Mouse (Mus musculus) liver, embryonic 11.5 days (tissue): ENCODE measurements around the gene Surf1. TPM values are rescaled to one million over a fixed set of nuclear protein-coding genes. Genes with fewer than 3 reads are reported as not detected.
"Not testable (repeated sequence)": the region's sequence is repeated elsewhere in the genome, so short reads cannot be mapped to it uniquely, and the experiment has no call there.

Experiments used
- ATAC-seq: fragments of 200-750 bp; cut with Nextera tagmentation; replicated peaks from 2 replicates; pipeline ENCODE4 v1.8.0; 2017; ENCODE audit warnings: moderate number of reproducible peaks, mild to moderate bottlenecking, moderate TSS enrichment, moderate library complexity; ENCODE audit not compliant: low FRiP score
- DNase-seq: peaks from one replicate; pipeline ENCODE4 v3.0.0-alpha.2; 2017; ENCODE audit warnings: low spot score
- H3K27ac ChIP-seq: fragments of 300-500 bp; sonication (generic); 2 replicates; pipeline ENCODE4 v1.5.1; 2014; ENCODE audit warnings: mild to moderate bottlenecking, low read depth, low read length, control low read depth
- H3K27me3 ChIP-seq: fragments of 300-500 bp; sonication (generic); replicated peaks from 2 replicates; pipeline ENCODE4 v1.6.1; 2014; ENCODE audit warnings: low read length, mixed read lengths; ENCODE audit not compliant: control insufficient read depth, insufficient read depth
- H3K36me3 ChIP-seq: fragments of 300-500 bp; sonication (generic); 2 replicates; pipeline ENCODE4 v1.6.1; 2014; ENCODE audit warnings: mild to moderate bottlenecking, low read length, moderate library complexity, mixed read lengths; ENCODE audit not compliant: control insufficient read depth, insufficient read depth
- H3K4me1 ChIP-seq: fragments of 300-500 bp; sonication (generic); replicated peaks from 2 replicates; pipeline ENCODE4 v1.6.1; 2014; ENCODE audit warnings: low read length, mixed read lengths; ENCODE audit not compliant: control insufficient read depth, insufficient read depth
- H3K4me2 ChIP-seq: fragments of 300-500 bp; sonication (generic); 2 replicates; pipeline ENCODE4 v1.6.1; 2014; ENCODE audit warnings: mild to moderate bottlenecking, control low read depth, moderate library complexity
- H3K4me3 ChIP-seq: fragments of 300-500 bp; sonication (generic); 2 replicates; pipeline ENCODE4 v1.5.1; 2014; ENCODE audit warnings: low read depth, low read length, control low read depth
- H3K9ac ChIP-seq: fragments of 300-500 bp; sonication (generic); 2 replicates; pipeline ENCODE4 v1.6.1; 2014; ENCODE audit warnings: low read depth, low read length, control low read depth
- H3K9me3 ChIP-seq: fragments of 300-500 bp; sonication (generic); 2 replicates; pipeline ENCODE4 v1.6.1; 2016; ENCODE audit warnings: low read length, inconsistent platforms, mixed read lengths; ENCODE audit not compliant: control insufficient read depth
- WGBS: fragments of 180-500 bp; shearing (Covaris S2); extraction: QIAGEN DNeasy Blood & Tissue Kit; methylation state at CpG from one replicate; pipeline ENCODE4 v1.1.7; 2014; 5-methylcytosine and 5-hydroxymethylcytosine counted together
- polyA plus RNA-seq: library from polyadenylated mRNA; unstranded; fragments of >200 nt; fragmentation: Nextera tagmentation; extraction: Ambion mirVana; gene quantifications from 2 replicates; pipeline ENCODE4 v1.2.1, GENCODE M21; 2014

Surf1 gene
- polyA plus RNA-seq, 1 experiment from 2014 or later: 56.5 TPM

- Histone ChIP-seq H3K36me3 (peaks cover 25% of the 10 kb centered on the region), H3K27me3 (no peaks in the 10 kb centered on the region), H3K9me3 (no peaks in the 10 kb centered on the region), H3K27ac (no peak overlapping the region), H3K4me1 (peaks cover 21% of the 10 kb centered on the region), H3K4me3 (no peak overlapping the region; the same call in 1 of the 2 replicates), H3K9ac (peak overlapping the region; percentile 21; the same call in 1 of the 2 replicates), H3K4me2 (no peak overlapping the region)
- DNase-seq (no peak), ATAC-seq (no peak)
- WGBS: 91% methylated on average over 3 of the region's 3 CpGs
Observed at GRCm38 (mm10) chr2:26906431-26906830, 9.9 kb downstream of the Surf1 start.

GRCm38 (mm10) chr2:26905936-26906335 lies 10.4 kb downstream of the Surf1 start:
- DNase-seq (no peak), ATAC-seq (no peak)
- Histone ChIP-seq H3K27me3 (no peaks in the 10 kb centered on the region), H3K4me3 (no peak overlapping the region), H3K9me3 (no peaks in the 10 kb centered on the region), H3K4me2 (no peak overlapping the region), H3K27ac (no peak overlapping the region), H3K36me3 (peaks cover 26% of the 10 kb centered on the region), H3K9ac (no peak overlapping the region), H3K4me1 (peaks cover 26% of the 10 kb centered on the region)
- WGBS: 93% methylated on average over 2 of the region's 2 CpGs

- DNase-seq (no peak), ATAC-seq (no peak)
- Histone ChIP-seq H3K27me3 (no peaks in the 10 kb centered on the region), H3K36me3 (peaks cover 46% of the 10 kb centered on the region), H3K4me1 (peaks cover 19% of the 10 kb centered on the region), H3K4me2 (peak overlapping the region; percentile 90), H3K9ac (peak overlapping the region; percentile 90), H3K4me3 (peak overlapping the region; percentile 89), H3K27ac (peak overlapping the region; percentile 73), H3K9me3 (no peaks in the 10 kb centered on the region)
- 17% methylated on average over 7 of the region's 7 CpGs for WGBS
Observed at GRCm38 (mm10) chr2:26903311-26903710, 13.0 kb downstream of the Surf1 start.

- under 1% methylated on average over 41 of the region's 41 CpGs for WGBS
- peak within 1 kb of the TSS; percentile 89 for H3K4me3 ChIP-seq
- peak within 1 kb of the TSS; percentile 73 for H3K27ac ChIP-seq
- ATAC-seq (peak; percentile 94), DNase-seq (peak; percentile 93)
- peak within 1 kb of the TSS; percentile 90 for H3K9ac ChIP-seq
- H3K4me1 ChIP-seq: peaks cover 18% of the 10 kb centered on the region
- H3K9me3 ChIP-seq: no peaks in the 10 kb centered on the region
- peaks cover 46% of the 10 kb centered on the region for H3K36me3 ChIP-seq
- H3K4me2 ChIP-seq: peak within 1 kb of the TSS; percentile 90
- H3K27me3 ChIP-seq: no peaks in the 10 kb centered on the region
Observed at GRCm38 (mm10) chr2:26902467-26903220, 13.7 kb downstream of the Surf1 start, which contains the start of gene Surf6. Gene Surf6, minus strand, starts transcription at chr2:26902879.

- H3K36me3 ChIP-seq: peaks cover 51% of the 10 kb centered on the region
- H3K4me3 ChIP-seq: peak overlapping the region; percentile 89
- no peak for ATAC-seq
- DNase-seq: peak; percentile 31
- WGBS: 7% methylated on average over 7 of the region's 7 CpGs
- no peaks in the 10 kb centered on the region for H3K27me3 ChIP-seq
- H3K4me1 ChIP-seq: peaks cover 18% of the 10 kb centered on the region
- peak overlapping the region; percentile 90 for H3K9ac ChIP-seq
- no peaks in the 10 kb centered on the region for H3K9me3 ChIP-seq
- H3K27ac ChIP-seq: peak overlapping the region; percentile 73; the same call in 1 of the 2 replicates
- H3K4me2 ChIP-seq: peak overlapping the region; percentile 90
Observed at GRCm38 (mm10) chr2:26901834-26902400, 14.4 kb downstream of the Surf1 start.

GRCm38 (mm10) chr2:26900731-26901130 lies 15.6 kb downstream of the Surf1 start:
- peaks cover 18% of the 10 kb centered on the region for H3K4me1 ChIP-seq
- DNase-seq: peak; percentile 26
- no peaks in the 10 kb centered on the region for H3K9me3 ChIP-seq
- H3K4me3 ChIP-seq: no peak overlapping the region
- H3K4me2 ChIP-seq: peak overlapping the region; percentile 90
- no peaks in the 10 kb centered on the region for H3K27me3 ChIP-seq
- no peak for ATAC-seq
- H3K36me3 ChIP-seq: peaks cover 47% of the 10 kb centered on the region
- H3K9ac ChIP-seq: no peak overlapping the region; the same call in 1 of the 2 replicates
- H3K27ac ChIP-seq: no peak overlapping the region
- 38% methylated on average over 1 of the region's 1 CpGs for WGBS

- Histone ChIP-seq H3K27me3 (no peaks in the 10 kb centered on the region), H3K4me1 (peaks cover under 1% of the 10 kb centered on the region), H3K4me3 (no peak overlapping the region), H3K4me2 (no peak overlapping the region), H3K9me3 (no peaks in the 10 kb centered on the region), H3K36me3 (peaks cover 68% of the 10 kb centered on the region), H3K27ac (no peak overlapping the region), H3K9ac (no peak overlapping the region)
- 87% methylated on average over 4 of the region's 4 CpGs for WGBS
- no peak for ATAC-seq
- no peak for DNase-seq
Observed at GRCm38 (mm10) chr2:26895898-26896297, 20.4 kb downstream of the Surf1 start.

- not testable (repeated sequence) for H3K4me1 ChIP-seq, H3K9ac ChIP-seq, H3K27ac ChIP-seq, ATAC-seq, H3K4me2 ChIP-seq, DNase-seq, H3K27me3 ChIP-seq, H3K9me3 ChIP-seq, H3K4me3 ChIP-seq
- WGBS: 73% methylated on average over 4 of the region's 4 CpGs
- peaks cover 12% of the 10 kb centered on the region for H3K36me3 ChIP-seq
Observed at GRCm38 (mm10) chr2:26886170-26886569, 30.2 kb downstream of the Surf1 start.
